Mouse (Mus musculus): ENCODE results near the gene Rdx.

DNA sequence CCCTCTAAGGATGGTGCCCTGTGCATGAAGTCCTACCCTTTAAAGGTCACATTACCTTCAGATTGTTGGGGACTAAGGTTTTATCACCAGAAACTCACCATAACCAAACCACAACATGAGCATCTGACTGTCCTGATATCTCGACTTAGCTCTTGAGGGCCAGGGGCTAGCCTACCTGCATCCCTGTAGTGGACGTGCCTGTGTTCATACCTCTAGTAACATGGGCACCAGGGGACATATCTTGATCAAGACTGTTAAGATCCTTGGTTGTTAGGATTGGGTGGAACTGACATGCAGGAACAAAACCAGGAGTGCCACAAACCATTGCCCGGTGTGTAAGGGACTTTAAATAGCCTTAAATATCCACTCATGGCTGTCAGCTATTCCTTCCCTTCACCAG lies 60.2 kb downstream of the Rdx start:
- TF ChIP-seq CTCF (IDR thresholded peaks at IDR 0.05; ENCODE audit: control insufficient read depth, insufficient read depth, insufficient read length) (no peak), MAX (IDR thresholded peaks at IDR 0.05) (no peak), MYOD1 (IDR thresholded peaks at IDR 0.05; ENCODE audit: control insufficient read depth, insufficient read length, low read depth) (no peak), USF1 (IDR thresholded peaks at IDR 0.05; ENCODE audit: low read depth) (no peak), CEBPB (IDR thresholded peaks at IDR 0.05; ENCODE audit: low read depth) (no peak), MYOG (IDR thresholded peaks at IDR 0.05; ENCODE audit: control insufficient read depth, extremely low read depth, insufficient read length) (no peak)
